Mouse (Mus musculus): Measurements from ENCODE around the gene Psmc3. TPM values are rescaled to one million over a fixed set of nuclear protein-coding genes. Genes with fewer than 3 reads are reported as not detected.

Psmc3 gene
- polyA plus RNA-seq, 1 experiment: not detected

- 61% methylated on average over 1 of the region's 1 CpGs for WGBS
- no peak overlapping the region; the same call in 1 of the 2 replicates for H3K27ac ChIP-seq (ENCODE audit: insufficient read depth, low read depth, low read length)
- H3K4me3 ChIP-seq (ENCODE audit: insufficient read depth, low read depth, low read length): no peak overlapping the region
- peaks cover 4% of the 10 kb centered on the region for H3K4me1 ChIP-seq (ENCODE audit: control insufficient read depth, insufficient read depth, low read length)
- TF ChIP-seq POLR2A (IDR thresholded peaks at IDR 0.05; ENCODE audit: insufficient read depth, low read depth, low read length): no peak
- TF ChIP-seq CTCF (IDR thresholded peaks at IDR 0.05; ENCODE audit: insufficient read depth, low read depth, low read length): no peak
Measured at GRCm38 (mm10) chr2:91083366-91083940, 29.6 kb downstream of the Psmc3 start.

- TF ChIP-seq CTCF (IDR thresholded peaks at IDR 0.05; ENCODE audit: insufficient read depth, low read depth, low read length) (no peak), POLR2A (IDR thresholded peaks at IDR 0.05; ENCODE audit: insufficient read depth, low read depth, low read length) (no peak)
- no peaks in the 10 kb centered on the region for H3K4me1 ChIP-seq (ENCODE audit: control insufficient read depth, insufficient read depth, low read length)
- 89% methylated on average over 15 of the region's 15 CpGs for WGBS
- H3K27ac ChIP-seq (ENCODE audit: insufficient read depth, low read depth, low read length): no peak overlapping the region
- no peak overlapping the region for H3K4me3 ChIP-seq (ENCODE audit: insufficient read depth, low read depth, low read length)
Measured at GRCm38 (mm10) chr2:91084179-91084820, 30.5 kb downstream of the Psmc3 start.

- peaks cover 3% of the 10 kb centered on the region for H3K4me1 ChIP-seq (ENCODE audit: control insufficient read depth, insufficient read depth, low read length)
- WGBS: 89% methylated on average over 14 of the region's 14 CpGs
- no peak for TF ChIP-seq POLR2A (IDR thresholded peaks at IDR 0.05; ENCODE audit: insufficient read depth, low read depth, low read length)
- TF ChIP-seq CTCF (IDR thresholded peaks at IDR 0.05; ENCODE audit: insufficient read depth, low read depth, low read length): no peak
- no peak overlapping the region for H3K4me3 ChIP-seq (ENCODE audit: insufficient read depth, low read depth, low read length)
- no peak overlapping the region for H3K27ac ChIP-seq (ENCODE audit: insufficient read depth, low read depth, low read length)
Measured at GRCm38 (mm10) chr2:91085494-91086391, 31.9 kb downstream of the Psmc3 start.

GRCm38 (mm10) chr2:91086392-91087237 lies 32.8 kb downstream of the Psmc3 start:
- TF ChIP-seq POLR2A (IDR thresholded peaks at IDR 0.05; ENCODE audit: insufficient read depth, low read depth, low read length): no peak
- no peak for TF ChIP-seq CTCF (IDR thresholded peaks at IDR 0.05; ENCODE audit: insufficient read depth, low read depth, low read length)
- H3K4me3 ChIP-seq (ENCODE audit: insufficient read depth, low read depth, low read length): no peak overlapping the region
- H3K4me1 ChIP-seq (ENCODE audit: control insufficient read depth, insufficient read depth, low read length): peaks cover 8% of the 10 kb centered on the region
- H3K27ac ChIP-seq (ENCODE audit: insufficient read depth, low read depth, low read length): no peak overlapping the region
- 71% methylated on average over 9 of the region's 9 CpGs for WGBS

- no peak overlapping the region for H3K27ac ChIP-seq (ENCODE audit: insufficient read depth, low read depth, low read length)
- peaks cover 8% of the 10 kb centered on the region for H3K4me1 ChIP-seq (ENCODE audit: control insufficient read depth, insufficient read depth, low read length)
- TF ChIP-seq CTCF (IDR thresholded peaks at IDR 0.05; ENCODE audit: insufficient read depth, low read depth, low read length): no peak
- no peak for TF ChIP-seq POLR2A (IDR thresholded peaks at IDR 0.05; ENCODE audit: insufficient read depth, low read depth, low read length)
- no peak overlapping the region for H3K4me3 ChIP-seq (ENCODE audit: insufficient read depth, low read depth, low read length)
- WGBS: 90% methylated on average over 9 of the region's 9 CpGs
Measured at GRCm38 (mm10) chr2:91087453-91087852, 33.6 kb downstream of the Psmc3 start.

GRCm38 (mm10) chr2:91088987-91089386 lies 35.2 kb downstream of the Psmc3 start:
- no peak for TF ChIP-seq POLR2A (IDR thresholded peaks at IDR 0.05; ENCODE audit: insufficient read depth, low read depth, low read length)
- no peak for TF ChIP-seq CTCF (IDR thresholded peaks at IDR 0.05; ENCODE audit: insufficient read depth, low read depth, low read length)
- peaks cover 8% of the 10 kb centered on the region for H3K4me1 ChIP-seq (ENCODE audit: control insufficient read depth, insufficient read depth, low read length)
- 87% methylated on average over 9 of the region's 9 CpGs for WGBS
- no peak overlapping the region for H3K4me3 ChIP-seq (ENCODE audit: insufficient read depth, low read depth, low read length)
- H3K27ac ChIP-seq (ENCODE audit: insufficient read depth, low read depth, low read length): no peak overlapping the region

- Histone ChIP-seq H3K4me1 (ENCODE audit: control insufficient read depth, insufficient read depth, low read length) (peaks cover 8% of the 10 kb centered on the region), H3K4me3 (ENCODE audit: insufficient read depth, low read depth, low read length) (no peak overlapping the region), H3K27ac (ENCODE audit: insufficient read depth, low read depth, low read length) (no peak overlapping the region)
- WGBS: 50% methylated on average over 6 of the region's 6 CpGs
- TF ChIP-seq CTCF (IDR thresholded peaks at IDR 0.05; ENCODE audit: insufficient read depth, low read depth, low read length): no peak
- no peak for TF ChIP-seq POLR2A (IDR thresholded peaks at IDR 0.05; ENCODE audit: insufficient read depth, low read depth, low read length)
Measured at GRCm38 (mm10) chr2:91090208-91090607, 36.4 kb downstream of the Psmc3 start.

GRCm38 (mm10) chr2:91090827-91091226 lies 37.0 kb downstream of the Psmc3 start:
- Histone ChIP-seq H3K4me3 (ENCODE audit: insufficient read depth, low read depth, low read length) (no peak overlapping the region), H3K27ac (ENCODE audit: insufficient read depth, low read depth, low read length) (no peak overlapping the region), H3K4me1 (ENCODE audit: control insufficient read depth, insufficient read depth, low read length) (peaks cover 8% of the 10 kb centered on the region)
- 42% methylated on average over 6 of the region's 6 CpGs for WGBS
- no peak for TF ChIP-seq CTCF (IDR thresholded peaks at IDR 0.05; ENCODE audit: insufficient read depth, low read depth, low read length)
- no peak for TF ChIP-seq POLR2A (IDR thresholded peaks at IDR 0.05; ENCODE audit: insufficient read depth, low read depth, low read length)

Measured in olfactory bulb, adult 2 months (tissue).